Mouse (Mus musculus) ES-E14 (cell line): ENCODE results near the gene Riiad1.

Experiments
- CHD2 ChIP-seq: IDR thresholded peaks from 2 replicates; pipeline ENCODE4 v1.6.1; 2014; ENCODE audit warnings: mild to moderate bottlenecking, low read depth, low read length, inconsistent platforms
- HCFC1 ChIP-seq: IDR thresholded peaks from 2 replicates; pipeline ENCODE4 v1.6.1; 2012; ENCODE audit warnings: low read length, inconsistent platforms, borderline replicate concordance; ENCODE audit not compliant: insufficient read depth
- MAFK ChIP-seq: IDR thresholded peaks from 2 replicates; pipeline ENCODE4 v1.6.1; 2014; ENCODE audit warnings: mild to moderate bottlenecking, low read depth, low read length, inconsistent platforms; ENCODE audit not compliant: insufficient read depth

- TF ChIP-seq MAFK (no peak), HCFC1 (no peak), CHD2 (no peak)
Observed at GRCm38 (mm10) chr3:94481429-94481828, 1.3 kb upstream of the Riiad1 start.
